Mouse (Mus musculus) forebrain, postnatal 0 days (tissue): Measurements from ENCODE around the gene Cd63. TPM values are rescaled to one million over a fixed set of nuclear protein-coding genes. Genes with fewer than 3 reads are reported as not detected.

Experiments used
- ATAC-seq: fragments of 200-750 bp; cut with Nextera tagmentation; 2 replicates; pipeline ENCODE4 v1.8.0; 2017; ENCODE audit warnings: mild to moderate bottlenecking, moderate library complexity
- DNase-seq: peaks from one replicate; pipeline ENCODE4 v3.0.0-alpha.2; 2015
- H3K27ac ChIP-seq: fragments of 300-500 bp; sonication (generic); 2 replicates; pipeline ENCODE4 v1.5.1; 2014; ENCODE audit warnings: low read depth, mild to moderate bottlenecking, antibody characterized with exemption, low read length, moderate library complexity, mixed read lengths
- H3K27me3 ChIP-seq: fragments of 300-500 bp; sonication (generic); 2 replicates; pipeline ENCODE4 v1.6.1; 2014; ENCODE audit warnings: mild to moderate bottlenecking, low read length, mixed read lengths; ENCODE audit not compliant: insufficient read depth
- H3K36me3 ChIP-seq: fragments of 300-500 bp; sonication (generic); 2 replicates; pipeline ENCODE4 v1.6.1; 2014; ENCODE audit warnings: mild to moderate bottlenecking, moderate library complexity; ENCODE audit not compliant: insufficient read depth
- H3K4me1 ChIP-seq: fragments of 300-500 bp; sonication (generic); 2 replicates; pipeline ENCODE4 v1.6.1; 2014; ENCODE audit warnings: antibody characterized with exemption; ENCODE audit not compliant: insufficient read depth
- H3K4me2 ChIP-seq: fragments of 300-500 bp; sonication (generic); 2 replicates; pipeline ENCODE4 v1.6.1; 2014; ENCODE audit warnings: low read depth, mild to moderate bottlenecking, moderate library complexity
- H3K4me3 ChIP-seq: fragments of 300-500 bp; sonication (generic); 2 replicates; pipeline ENCODE4 v1.5.1; 2014; ENCODE audit warnings: low read depth, low read length, mixed read lengths
- H3K9ac ChIP-seq: fragments of 300-500 bp; sonication (generic); 2 replicates; pipeline ENCODE4 v1.6.1; 2014; ENCODE audit warnings: mild to moderate bottlenecking
- H3K9me3 ChIP-seq: fragments of 300-500 bp; sonication (generic); 2 replicates; pipeline ENCODE4 v1.6.1; 2016; ENCODE audit warnings: low read length
- CTCF ChIP-seq: sonication (generic); IDR thresholded peaks from 2 replicates; pipeline ENCODE4 v1.5.1; 2016; ENCODE audit warnings: antibody characterized with exemption, control low read depth, low read depth
- WGBS: fragments of 180-500 bp; shearing (Covaris S2); extraction: QIAGEN DNeasy Blood & Tissue Kit; methylation state at CpG from one replicate; pipeline ENCODE4 v1.1.7; 2014; 5-methylcytosine and 5-hydroxymethylcytosine counted together
- polyA plus RNA-seq: library from polyadenylated mRNA; unstranded; fragments of >200 nt; fragmentation: Nextera tagmentation; extraction: Ambion mirVana; gene quantifications from 2 replicates; pipeline ENCODE4 v1.2.1, GENCODE M21; 2015
- total RNA-seq: library from RNA; depleted of rRNA; stranded (reverse); fragments of >200 nt; gene quantifications from 2 replicates; pipeline ENCODE4 v1.2.3, GENCODE M21; 2014; rRNA removed

Gene Cd63
- total RNA-seq (11.7 and 25.2 TPM in 2 replicates), polyA plus RNA-seq (168 and 188 TPM in 2 replicates)

DNA sequence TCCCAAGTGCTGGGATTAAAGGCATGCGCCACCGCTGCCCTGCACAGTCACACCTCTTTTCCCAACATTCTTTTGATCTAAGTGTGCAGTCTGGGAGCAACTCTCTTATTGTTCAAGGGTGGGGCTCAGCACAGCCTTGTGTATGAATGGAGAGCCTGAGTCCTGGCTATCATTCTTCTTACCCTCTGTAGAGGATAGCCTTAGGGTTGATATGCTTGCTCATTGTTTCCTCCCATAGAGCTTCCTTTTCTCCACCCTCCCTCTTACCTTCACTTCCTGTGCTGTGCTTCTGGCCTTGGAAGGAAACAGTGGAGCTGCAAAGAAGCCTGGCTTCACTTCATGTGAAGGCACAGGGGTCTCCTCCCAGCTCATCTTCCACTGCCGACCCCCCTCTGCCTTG, at the start of gene Cd63:
Cd63 (plus strand) TSS at position 292 of the 400 bp plus-strand sequence.
- Histone ChIP-seq H3K4me1 (no peaks in the 10 kb centered on the region; the same call in 1 of the 2 replicates), H3K27ac (no peak within 1 kb of the TSS), H3K4me2 (no peak within 1 kb of the TSS), H3K9me3 (no peaks in the 10 kb centered on the region), H3K9ac (no peak within 1 kb of the TSS), H3K27me3 (no peaks in the 10 kb centered on the region), H3K36me3 (no peaks in the 10 kb centered on the region), H3K4me3 (no peak within 1 kb of the TSS)
- no peak for DNase-seq
- WGBS: 76% methylated on average over 3 of the region's 3 CpGs
- no peak for ATAC-seq
- TF ChIP-seq CTCF: no peak

DNA sequence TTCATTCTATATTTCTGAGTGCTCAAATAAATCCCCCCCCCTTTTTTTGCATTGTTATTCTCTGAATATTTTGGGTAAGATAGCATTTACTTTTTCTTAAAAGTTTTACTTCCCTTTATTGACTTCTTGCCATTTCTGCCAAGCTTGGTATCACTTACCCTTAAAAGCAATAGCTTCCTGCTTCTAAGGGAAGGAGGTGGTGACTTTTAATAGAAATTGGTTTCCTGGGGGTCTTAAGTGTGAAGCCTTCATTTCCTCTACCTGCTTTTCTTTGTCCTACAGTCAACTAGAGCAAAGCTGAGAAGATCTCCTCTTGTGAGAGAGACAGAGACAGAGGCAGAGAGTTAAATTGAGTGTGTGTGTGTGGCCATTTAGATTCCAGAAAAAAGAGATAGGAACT, 39.6 kb upstream of the Cd63 start:
- no peak for ATAC-seq
- no peaks in the 10 kb centered on the region for H3K27me3 ChIP-seq

DNA sequence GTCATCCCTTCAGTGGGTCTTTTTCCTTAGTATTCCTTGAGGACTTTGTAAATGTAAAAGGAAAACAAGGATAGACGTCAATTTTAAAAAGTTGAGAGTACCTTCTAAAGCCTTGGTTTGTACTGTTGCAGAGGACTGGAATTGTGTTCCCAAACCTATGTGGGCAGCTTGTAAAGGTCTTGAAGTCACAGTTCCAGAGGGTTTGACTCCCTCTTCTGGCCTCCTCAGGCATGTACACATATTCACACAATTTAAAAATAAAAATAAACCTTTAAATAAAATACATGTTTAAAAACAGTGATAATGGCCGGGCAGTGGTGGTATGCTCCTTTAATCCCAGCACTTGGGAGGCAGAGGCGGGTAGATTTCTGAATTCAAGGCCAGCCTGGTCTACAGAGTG, 34.7 kb upstream of the Cd63 start:
- DNase-seq (no peak), ATAC-seq (no peak)
- Histone ChIP-seq H3K27ac (no peak overlapping the region), H3K36me3 (peaks cover 17% of the 10 kb centered on the region), H3K27me3 (no peaks in the 10 kb centered on the region), H3K4me3 (no peak overlapping the region), H3K4me2 (no peak overlapping the region), H3K9ac (no peak overlapping the region), H3K9me3 (no peaks in the 10 kb centered on the region), H3K4me1 (no peaks in the 10 kb centered on the region)
- no peak; the same call in 1 of the 2 replicates for TF ChIP-seq CTCF
- WGBS: 89% methylated on average over 3 of the region's 3 CpGs

More for the DNA sequence above, 39.6 kb upstream of the Cd63 start:
- Histone ChIP-seq H3K4me3 (no peak overlapping the region), H3K36me3 (peaks cover 28% of the 10 kb centered on the region; the same call in 1 of the 2 replicates), H3K9ac (no peak overlapping the region), H3K27ac (no peak overlapping the region), H3K9me3 (no peaks in the 10 kb centered on the region), H3K4me1 (no peaks in the 10 kb centered on the region), H3K4me2 (no peak overlapping the region)
- no peak for DNase-seq
- no peak for TF ChIP-seq CTCF

DNA sequence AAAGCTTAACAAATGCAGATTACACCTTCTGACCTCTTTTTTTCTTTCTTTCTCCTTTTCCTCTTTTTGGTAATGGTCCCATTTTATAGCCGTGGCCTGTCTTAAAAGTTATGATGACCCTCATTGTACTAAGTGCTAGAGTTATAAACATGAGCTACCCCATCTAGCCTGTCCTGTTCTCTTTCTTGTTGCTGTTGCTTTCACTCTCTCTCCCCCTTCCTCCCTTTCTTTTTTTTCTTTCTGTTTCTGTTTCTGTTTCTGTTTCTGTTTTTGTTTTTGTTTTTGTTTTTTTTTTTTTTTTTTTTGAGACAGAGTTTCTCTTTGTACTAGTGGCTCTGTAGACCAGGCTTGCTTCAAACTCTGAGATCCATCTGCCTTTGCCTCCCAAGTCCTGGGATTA, 34.3 kb upstream of the Cd63 start:
- no peak for TF ChIP-seq CTCF
- 96% methylated on average over 1 of the region's 1 CpGs for WGBS
- no peaks in the 10 kb centered on the region for H3K9me3 ChIP-seq
- H3K4me3 ChIP-seq: no peak overlapping the region
- H3K4me1 ChIP-seq: no peaks in the 10 kb centered on the region
- ATAC-seq (no peak), DNase-seq (no peak)
- no peaks in the 10 kb centered on the region for H3K27me3 ChIP-seq
- H3K4me2 ChIP-seq: no peak overlapping the region
- H3K9ac ChIP-seq: no peak overlapping the region
- H3K27ac ChIP-seq: no peak overlapping the region
- H3K36me3 ChIP-seq: peaks cover 21% of the 10 kb centered on the region

DNA sequence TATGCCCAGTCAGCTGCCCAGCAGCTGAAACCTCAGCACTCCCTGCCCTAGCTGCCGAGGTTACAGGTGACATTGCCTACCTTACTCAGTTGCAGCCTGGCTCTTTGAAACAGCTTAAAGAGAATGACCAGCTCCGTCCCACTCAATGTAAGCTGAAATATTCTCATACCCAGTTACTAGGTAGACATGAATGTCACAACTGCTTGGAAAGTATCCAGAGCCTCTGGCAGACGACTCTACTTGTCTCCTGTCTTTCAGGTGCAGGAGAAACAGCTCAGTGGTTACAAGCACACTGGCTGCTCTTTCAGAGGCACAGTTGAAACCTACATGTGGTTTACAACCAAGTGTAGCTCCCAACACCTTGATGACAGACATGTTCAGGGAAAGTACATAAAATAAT, 30.4 kb upstream of the Cd63 start:
- Histone ChIP-seq H3K27me3 (no peaks in the 10 kb centered on the region), H3K9me3 (no peaks in the 10 kb centered on the region), H3K9ac (no peak overlapping the region), H3K4me3 (no peak overlapping the region), H3K27ac (no peak overlapping the region), H3K36me3 (peaks cover 36% of the 10 kb centered on the region), H3K4me1 (no peaks in the 10 kb centered on the region), H3K4me2 (no peak overlapping the region)
- DNase-seq: no peak
- ATAC-seq: no peak
- 85% methylated on average over 3 of the region's 3 CpGs for WGBS
- TF ChIP-seq CTCF: no peak

DNA sequence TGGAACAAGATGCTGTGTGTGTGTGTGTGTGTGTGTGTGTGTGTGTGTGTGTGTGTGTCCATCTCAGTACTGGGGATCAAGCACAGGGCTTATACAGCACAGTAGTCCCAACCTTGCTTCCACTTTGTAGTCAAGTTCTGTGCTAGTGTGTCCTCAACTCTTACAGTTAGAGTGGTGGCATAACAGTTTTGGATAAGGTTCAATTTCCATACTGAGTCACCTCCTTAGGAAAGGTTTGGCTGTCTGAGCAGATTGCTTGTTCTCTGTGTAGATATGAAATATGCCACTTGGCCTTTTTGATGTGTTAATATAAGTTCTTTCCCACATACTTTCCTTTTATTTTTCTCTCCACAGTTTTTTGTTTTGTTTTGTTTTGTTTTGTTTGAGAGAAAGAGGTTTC, 22.5 kb upstream of the Cd63 start:
- Histone ChIP-seq H3K27ac (no peak overlapping the region), H3K9ac (no peak overlapping the region), H3K4me1 (no peaks in the 10 kb centered on the region), H3K36me3 (peaks cover 13% of the 10 kb centered on the region), H3K9me3 (no peaks in the 10 kb centered on the region), H3K4me3 (no peak overlapping the region), H3K27me3 (no peaks in the 10 kb centered on the region), H3K4me2 (no peak overlapping the region)
- DNase-seq (no peak), ATAC-seq (no peak)
- no peak for TF ChIP-seq CTCF

DNA sequence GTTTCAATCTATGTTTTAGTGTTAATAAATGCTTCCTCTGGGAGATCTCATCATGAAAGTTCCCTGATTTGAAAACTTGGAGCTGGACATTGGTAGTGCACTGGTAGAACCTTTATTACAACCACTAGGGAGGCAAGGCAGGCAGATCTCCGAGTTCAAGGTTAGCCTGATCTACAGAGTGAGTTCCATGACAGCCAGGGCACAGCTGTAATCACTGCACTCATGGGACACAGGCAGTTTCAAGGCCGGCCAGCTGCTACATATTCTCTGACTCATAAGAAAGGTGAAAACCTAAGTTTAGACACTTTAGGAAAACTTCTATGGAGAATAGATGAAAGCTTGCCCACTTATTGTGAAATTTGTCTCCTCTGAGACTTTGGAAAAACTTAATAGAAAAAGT, 22.0 kb upstream of the Cd63 start:
- Histone ChIP-seq H3K36me3 (peaks cover 8% of the 10 kb centered on the region; the same call in 1 of the 2 replicates), H3K27ac (no peak overlapping the region), H3K4me3 (no peak overlapping the region), H3K9me3 (no peaks in the 10 kb centered on the region), H3K4me1 (no peaks in the 10 kb centered on the region), H3K4me2 (no peak overlapping the region), H3K27me3 (no peaks in the 10 kb centered on the region), H3K9ac (no peak overlapping the region)
- no peak for DNase-seq
- 95% methylated on average over 2 of the region's 2 CpGs for WGBS
- no peak for TF ChIP-seq CTCF
- ATAC-seq: no peak

DNA sequence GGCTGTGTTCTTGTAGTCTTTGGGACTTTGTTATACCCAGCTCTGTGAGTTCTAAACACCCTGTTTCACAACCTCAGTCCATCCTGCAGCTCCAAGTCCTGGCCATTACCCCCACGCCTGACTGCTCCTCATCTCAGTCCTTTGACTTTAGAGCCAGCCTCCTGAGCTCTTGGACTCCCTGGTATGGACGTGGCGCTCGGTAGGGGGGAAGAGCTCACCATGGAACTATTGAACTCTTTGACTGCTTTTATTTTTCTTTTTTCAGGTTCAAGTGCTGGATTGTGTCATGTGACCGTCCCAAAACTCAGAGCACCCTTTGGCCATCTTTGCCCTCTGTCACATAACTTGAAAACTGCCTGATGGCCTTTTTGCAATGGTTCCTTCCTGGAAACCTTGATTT, 18.7 kb upstream of the Cd63 start:
- Histone ChIP-seq H3K27ac (no peak overlapping the region), H3K4me2 (no peak overlapping the region), H3K4me1 (no peaks in the 10 kb centered on the region), H3K9ac (no peak overlapping the region), H3K4me3 (no peak overlapping the region), H3K36me3 (peaks cover 13% of the 10 kb centered on the region; the same call in 1 of the 2 replicates), H3K27me3 (no peaks in the 10 kb centered on the region), H3K9me3 (no peaks in the 10 kb centered on the region)
- DNase-seq (no peak), ATAC-seq (no peak)
- WGBS: 81% methylated on average over 5 of the region's 5 CpGs
- no peak for TF ChIP-seq CTCF
